Mouse (Mus musculus) embryo, embryonic 10 days (tissue): Measurements from ENCODE around the gene Ctnnbl1.
A peak's percentile ranks its signal among the peaks of the same experiment; 100 is the strongest.

Experiments used
- DNase-seq: peaks from one replicate; pipeline ENCODE4 v3.0.0-alpha.2; 2015; ENCODE audit warnings: low spot score

The Ctnnbl1 gene

DNA sequence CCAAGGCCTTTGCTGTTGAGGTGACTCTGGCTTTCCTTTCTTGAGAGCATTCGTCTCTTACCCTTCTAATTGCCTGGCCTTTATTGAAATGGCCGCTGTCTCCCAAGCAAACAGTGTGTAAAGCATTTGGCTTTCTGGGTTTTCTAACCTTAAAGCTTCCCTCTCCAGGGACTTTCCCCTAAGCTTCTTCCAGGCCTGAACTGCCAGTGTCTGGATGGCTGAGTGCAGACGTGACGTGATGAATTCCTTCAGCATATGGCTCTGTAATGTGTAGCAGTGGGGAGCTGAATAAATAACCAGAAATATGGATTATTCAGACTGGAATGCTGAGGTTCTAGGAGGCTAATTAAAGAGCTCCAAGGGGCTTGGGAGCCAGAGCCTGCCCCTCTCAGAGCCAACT is 84.1 kb downstream of the Ctnnbl1 start:
- no peak for DNase-seq

DNA sequence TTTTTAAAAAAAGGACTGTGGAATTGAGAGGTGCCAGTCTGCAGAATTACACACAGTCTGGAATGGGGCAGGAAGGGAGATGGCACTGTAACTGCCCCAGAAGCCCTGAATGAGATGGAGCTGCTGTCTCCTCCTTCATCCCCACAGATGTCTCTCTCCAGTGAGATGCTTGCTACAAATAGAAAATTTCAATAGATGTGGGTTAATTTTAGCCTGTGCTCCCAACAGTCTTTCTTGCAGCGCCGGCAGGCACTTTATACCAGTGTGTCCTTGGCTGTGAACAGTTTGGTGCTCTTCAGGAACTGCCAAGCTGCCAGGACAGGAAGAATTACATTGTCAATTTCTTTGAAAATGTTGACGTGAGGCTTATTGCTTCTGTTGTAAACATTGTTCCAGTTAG is 86.3 kb downstream of the Ctnnbl1 start:
- no peak for DNase-seq

DNA sequence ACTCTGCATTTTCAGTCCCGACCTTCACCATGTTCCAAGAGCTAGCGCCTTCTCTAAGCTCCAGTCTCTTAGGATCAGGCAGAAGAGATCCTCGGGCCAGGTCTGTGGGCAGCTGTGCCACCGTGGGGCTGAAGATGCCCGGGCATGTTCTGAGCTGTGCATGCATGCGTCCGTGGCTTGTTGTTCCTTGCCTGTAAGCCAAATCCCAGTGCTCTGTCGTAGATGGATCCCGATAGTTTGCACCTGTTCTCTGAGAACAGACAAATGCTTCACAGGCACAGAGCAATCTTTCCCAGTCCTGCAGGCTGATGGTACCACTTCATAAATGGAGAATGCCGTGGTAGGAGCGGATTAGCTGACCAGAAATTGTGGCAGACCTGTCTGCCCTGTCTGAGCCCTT is 87.0 kb downstream of the Ctnnbl1 start:
- no peak for DNase-seq

DNA sequence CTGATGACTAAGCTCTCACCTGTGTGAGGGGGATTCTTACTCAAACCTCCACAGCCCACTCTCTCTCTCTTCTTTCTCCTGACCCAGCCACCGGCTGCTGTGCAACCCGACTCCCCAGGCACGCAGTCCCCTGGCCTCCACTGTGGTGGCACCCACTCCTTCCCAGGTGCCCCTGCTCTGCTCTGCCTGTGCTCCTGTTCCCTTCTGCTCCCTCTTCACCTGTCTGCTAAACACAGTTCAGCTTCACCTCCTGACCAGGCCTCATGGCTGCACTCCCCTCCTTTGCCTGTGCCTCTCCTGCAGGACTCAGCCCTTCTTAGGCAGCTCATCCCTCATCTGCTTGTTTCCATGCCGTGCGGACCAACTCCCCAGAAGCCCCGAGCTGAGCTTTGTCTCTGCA is 92.9 kb downstream of the Ctnnbl1 start:
- DNase-seq, result no peak

DNA sequence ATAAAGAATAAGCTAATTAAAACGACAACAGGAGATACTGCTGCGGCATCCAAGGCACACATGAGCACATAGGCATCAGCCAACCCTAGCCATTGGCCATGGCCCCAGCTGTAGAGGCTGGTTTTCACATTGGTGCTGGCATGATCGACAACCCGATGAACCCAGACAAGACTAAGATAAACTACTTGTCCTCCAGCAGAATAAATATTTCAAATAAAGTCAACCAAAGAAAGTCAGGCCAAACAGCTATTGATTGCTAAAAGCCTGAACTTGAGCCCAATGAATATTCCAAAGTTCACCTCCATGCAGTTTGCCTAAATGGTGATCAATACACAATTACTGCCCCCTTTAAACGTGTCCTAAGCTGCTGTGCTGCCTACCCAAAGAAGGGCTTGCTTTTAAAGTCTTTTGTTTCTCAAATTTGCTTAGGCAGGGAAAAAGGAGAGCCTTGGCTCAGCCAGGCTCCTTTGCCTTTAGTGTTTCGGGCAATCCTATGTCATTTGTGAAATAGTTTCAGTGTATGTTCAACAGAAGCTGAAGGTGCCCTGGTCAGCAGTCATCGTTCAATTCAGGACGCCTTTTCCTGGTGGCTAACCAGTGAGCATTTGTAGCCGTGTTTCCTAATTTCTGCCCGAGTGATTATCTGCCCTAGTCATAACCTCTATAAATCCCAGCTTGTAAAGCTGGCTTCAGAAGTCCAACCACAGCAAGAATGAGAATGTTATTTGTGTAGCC is 93.6 kb downstream of the Ctnnbl1 start:
- DNase-seq, result no peak

DNA sequence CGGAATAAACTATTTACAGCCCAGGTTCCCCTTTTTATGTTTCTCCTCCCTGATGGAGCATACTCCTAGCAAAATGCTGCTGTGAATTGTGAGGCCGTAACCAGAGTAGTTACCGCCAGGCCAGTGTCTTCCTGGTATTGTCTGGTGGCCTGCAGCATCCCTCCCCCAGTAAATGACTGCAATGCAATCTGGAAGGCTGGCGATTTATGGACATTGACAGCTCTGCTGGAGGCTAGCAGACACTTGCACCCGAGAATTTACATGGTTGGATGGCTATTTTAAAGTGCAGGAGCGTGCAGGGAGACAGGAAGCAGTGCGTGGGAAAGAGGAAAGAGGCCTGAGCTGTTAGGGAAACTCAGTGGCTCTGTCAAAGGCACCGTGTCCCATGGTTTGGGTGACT is 99.8 kb downstream of the Ctnnbl1 start:
- DNase-seq, result peak; percentile 26

DNA sequence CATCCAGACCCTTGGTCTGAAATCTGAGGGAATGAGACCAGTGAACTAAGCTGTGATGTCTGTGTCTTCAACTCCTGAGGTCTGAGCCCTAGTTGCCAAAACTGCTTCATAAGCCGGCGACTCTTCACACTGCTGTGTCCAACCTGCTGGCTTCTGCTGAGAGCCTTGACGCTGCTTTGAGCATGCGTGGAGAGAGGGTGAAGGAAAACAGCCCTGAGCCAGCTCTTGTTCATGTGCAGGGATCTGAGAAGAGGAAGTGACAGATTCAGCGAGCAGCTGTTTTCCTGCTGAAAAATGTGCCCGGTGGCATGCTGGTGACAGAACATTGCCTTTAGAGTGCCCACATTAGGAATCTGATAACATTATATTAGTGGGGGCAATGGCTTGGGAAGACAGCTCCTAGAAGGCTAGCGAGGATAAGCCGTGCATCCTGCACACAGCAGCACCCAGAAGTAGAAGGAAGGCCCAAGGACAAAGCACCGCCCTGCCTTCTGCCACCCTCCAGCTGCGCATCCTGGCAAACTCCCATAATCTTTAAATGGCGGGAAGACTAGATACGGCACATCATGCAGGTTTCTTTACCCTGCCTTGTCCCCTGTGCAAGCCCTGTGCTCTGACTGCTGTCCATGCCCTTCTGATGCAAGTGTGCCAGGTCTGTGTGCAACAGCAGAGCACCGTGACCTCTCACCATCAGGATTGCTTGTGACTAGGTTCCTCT is 101.2 kb downstream of the Ctnnbl1 start:
- no peak for DNase-seq

DNA sequence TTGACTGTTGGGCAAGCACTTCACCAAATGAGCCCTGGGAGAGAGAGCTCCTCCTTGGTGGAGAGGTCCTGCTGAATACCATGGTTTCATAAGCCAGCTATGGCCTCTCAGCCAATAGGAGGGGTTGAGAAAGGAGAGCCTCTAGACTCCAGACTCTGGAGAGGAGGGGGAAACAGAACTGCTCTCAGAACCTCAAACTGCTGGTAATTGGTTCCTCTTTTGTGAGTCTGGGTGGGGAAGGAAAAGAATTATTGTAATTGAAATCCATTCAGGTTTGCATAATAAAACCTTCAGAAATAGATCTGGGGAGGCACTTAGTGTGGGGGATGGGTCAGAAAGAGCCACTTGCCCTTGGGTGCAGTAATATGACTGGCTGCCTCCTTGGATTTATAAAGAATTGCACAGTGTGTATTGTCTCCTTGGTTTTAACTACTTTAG is 103.5 kb downstream of the Ctnnbl1 start:
- DNase-seq, result no peak

DNA sequence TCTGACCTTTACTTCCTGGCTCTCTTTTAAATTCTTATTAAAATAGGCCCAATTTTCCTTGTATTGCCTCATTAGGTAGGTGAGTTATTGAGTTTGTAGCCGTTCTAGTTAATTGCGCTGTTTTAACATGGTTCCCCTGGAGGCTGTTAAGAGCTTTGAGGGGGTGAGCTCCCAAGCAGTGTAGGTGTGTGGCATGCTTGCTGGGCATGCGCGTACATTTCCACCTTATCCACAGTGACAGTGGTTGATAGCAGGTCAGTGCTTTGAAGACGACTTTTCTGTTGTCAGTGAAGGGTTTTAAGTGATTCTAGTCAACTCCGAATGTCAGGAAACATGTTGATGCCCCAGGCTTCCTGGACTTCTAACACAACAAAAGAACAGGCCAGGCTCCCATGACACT is 103.9 kb downstream of the Ctnnbl1 start:
- no peak for DNase-seq

DNA sequence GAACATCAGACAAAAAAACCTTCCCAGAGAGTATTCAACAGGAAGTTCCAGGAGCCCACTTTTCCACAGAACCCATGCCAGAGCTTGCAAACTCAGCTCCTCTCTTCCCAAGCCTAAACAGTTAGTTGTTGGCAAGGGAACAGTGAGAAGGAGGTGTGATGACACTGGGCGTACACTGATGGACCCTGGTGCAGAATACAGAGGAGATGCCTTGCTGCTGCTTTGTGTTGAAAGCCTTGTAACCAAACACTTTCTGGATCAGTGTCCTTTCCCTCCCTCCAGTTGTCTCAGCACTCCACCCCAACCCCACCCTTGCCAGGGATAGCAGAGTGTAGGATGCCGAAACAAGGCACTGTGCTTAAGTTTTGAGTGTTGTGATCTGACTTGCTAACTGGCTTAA is 107.5 kb downstream of the Ctnnbl1 start:
- DNase-seq, result no peak

DNA sequence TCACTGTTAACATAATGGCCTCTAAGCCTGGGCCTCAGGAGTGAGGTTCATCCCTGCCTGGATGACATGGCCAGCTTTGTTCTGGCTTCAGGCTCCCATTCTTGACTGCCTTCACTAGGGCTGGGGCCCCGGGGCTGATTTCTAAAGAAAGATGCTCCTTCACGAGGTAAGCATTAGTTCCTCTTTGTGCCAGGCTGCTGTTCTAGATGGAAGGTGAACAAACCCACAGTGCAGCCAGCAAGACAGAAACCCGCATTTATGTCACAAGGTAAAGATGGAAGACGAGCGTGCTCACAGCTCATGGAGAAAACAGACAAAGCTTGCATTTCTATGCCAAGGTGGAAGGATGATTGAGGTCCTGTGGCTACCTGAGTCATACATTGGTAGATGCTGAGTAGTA is 108.6 kb downstream of the Ctnnbl1 start:
- no peak for DNase-seq

DNA sequence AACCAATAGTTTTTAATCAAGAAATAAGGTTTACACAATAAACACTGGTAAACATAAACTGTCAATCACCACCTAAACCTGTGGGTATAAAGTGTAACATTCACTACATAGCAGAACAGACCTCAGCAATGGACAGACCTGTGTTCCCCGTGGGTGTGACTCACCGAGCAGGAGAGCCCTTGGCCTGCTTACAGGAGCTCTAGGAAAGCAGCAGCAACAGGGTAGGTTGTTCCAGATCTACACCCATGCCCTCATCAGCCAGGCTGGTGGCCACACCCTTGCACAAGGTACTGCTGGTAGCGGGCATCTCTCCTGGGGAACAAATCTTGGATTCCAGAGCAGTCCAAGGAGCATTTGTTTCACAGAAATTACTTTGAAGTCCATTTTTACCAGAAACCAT is 115.9 kb downstream of the Ctnnbl1 start:
- DNase-seq, result no peak

DNA sequence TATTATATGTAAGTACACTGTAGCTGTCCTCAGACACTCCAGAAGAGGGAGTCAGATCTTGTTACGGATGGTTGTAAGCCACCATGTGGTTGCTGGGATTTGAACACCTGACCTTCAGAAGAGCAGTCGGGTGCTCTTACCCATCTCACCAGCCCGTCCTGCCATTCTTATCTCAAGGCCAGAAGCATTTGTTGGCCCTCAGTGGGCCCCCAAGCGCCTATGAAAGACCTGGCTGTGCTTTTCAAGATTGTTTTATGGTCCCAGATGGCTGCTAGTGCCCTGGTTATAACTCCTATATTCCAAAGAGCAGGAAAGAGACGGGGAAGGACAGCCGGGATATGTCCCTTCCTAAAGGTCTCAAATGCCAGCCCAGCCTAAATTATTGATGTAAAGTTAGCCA is 118.6 kb downstream of the Ctnnbl1 start:
- DNase-seq, result no peak

DNA sequence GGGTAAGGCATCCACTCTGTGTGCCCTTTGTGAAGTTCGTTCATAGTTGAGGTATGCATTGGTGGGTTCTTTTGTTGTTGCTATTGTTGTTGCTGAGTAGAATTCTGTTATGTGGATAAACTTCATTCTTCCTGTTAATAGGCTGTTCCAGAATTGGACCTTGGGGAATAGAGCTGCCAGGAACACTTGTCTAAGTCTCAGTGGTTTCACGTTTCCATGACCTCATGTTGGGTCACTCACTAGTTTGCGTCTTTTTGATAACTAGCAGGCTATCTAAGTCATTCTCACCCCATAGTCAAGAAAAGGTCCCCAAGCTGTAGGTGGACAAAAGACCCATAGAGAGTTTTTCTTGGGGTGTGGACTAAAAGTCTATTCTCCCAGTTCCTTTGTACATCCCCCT is 120.3 kb downstream of the Ctnnbl1 start:
- no peak for DNase-seq

DNA sequence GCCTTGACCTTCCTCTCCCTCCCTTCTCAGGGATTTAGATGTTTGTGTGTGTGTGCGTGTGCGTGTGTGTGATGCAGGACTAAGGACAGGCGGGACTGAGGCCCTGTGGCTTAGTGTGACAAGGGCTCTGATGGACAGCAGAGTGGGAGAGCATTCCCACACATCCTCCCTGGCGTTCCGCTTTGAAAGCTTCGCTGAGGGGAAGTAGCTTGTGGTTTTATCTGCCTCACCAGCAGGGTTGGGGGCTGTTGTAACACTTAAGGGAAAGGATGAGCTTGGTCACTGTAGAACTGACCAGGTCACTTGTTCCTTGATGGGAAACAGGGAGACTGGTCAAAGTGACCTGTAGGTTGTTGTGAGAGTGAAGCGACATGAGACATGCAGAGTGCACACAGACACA is 121.1 kb downstream of the Ctnnbl1 start:
- DNase-seq, result no peak

DNA sequence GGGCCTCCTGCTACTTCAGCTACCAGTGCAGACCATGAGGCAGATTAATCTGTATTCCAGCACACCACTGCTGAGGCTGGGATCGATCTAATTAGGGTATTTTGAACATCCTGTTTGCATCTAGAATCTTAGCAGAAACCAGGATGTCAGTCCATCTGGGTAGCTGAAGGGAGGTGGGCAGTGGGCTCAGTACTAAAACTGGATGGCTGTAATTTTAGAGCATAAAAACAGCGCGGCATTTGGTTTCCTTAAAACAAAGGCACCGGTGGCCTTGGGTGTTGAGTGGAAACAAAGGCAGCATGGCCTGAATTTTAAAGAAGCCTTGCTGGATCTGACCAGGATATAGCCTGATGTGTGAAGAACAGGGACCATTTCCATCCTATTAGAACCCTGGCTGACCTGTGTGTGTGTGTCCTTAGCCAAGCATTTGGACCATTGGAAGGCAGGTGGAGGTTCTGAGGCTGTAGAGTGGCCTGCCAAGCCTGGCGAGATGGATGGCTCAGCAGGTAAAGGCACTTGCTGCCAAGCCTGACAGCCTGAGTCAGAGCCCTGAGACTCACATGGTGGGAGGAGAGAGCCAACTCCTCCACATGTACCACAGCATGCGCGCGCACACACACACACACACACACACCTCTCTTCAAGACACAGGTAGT is 122.0 kb downstream of the Ctnnbl1 start:
- DNase-seq, result no peak

DNA sequence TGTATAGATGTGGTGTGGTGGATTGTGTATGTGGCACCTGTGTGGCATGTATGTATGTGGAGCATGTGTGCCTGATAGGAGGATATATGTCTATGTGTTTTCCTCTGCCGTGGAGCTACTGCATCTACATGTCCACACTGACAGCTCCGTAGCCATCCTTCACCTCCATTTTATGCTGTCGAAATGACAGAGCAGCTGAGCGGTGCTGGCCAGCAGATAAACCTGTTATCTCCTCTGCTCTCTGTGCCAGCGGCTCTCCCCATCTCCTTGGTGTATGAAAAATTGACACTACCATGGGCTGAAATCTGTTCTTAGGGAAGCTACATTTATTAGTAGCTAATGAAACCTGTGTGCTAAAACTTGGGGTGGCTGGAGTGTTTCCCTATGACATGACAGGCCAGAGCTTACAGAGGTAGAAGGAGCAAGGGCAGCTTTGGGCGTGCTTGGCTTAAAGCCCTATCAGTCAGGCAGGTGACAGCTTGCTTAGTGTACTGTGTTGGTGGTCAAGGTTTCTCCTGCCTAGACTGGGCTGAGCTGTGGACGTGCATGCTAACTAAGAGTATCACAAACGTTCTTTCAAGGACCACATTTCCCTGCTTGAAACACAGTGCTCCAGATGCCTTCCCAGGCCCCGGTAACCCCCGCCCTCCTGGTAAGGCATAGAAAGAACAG is 124.2 kb downstream of the Ctnnbl1 start:
- no peak for DNase-seq

DNA sequence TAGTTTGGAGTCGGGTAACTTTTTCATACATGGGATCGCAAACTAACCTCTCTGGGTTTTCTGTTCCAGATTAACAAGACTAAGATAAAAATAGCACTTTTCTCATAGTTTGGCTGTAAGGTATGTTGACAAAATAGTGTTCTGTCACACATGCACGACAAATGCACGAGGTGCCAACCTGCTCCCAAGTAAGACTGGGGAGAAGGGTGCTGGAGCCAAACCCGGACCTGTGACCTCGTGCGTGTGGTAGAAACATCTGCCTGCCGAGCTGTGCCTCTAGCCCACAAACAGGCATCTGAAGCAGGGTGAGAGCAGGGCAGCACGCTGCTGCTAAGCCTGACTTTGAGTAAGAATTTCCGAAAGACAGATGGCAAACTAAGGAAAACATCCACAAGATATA is 125.1 kb downstream of the Ctnnbl1 start:
- DNase-seq, result no peak

DNA sequence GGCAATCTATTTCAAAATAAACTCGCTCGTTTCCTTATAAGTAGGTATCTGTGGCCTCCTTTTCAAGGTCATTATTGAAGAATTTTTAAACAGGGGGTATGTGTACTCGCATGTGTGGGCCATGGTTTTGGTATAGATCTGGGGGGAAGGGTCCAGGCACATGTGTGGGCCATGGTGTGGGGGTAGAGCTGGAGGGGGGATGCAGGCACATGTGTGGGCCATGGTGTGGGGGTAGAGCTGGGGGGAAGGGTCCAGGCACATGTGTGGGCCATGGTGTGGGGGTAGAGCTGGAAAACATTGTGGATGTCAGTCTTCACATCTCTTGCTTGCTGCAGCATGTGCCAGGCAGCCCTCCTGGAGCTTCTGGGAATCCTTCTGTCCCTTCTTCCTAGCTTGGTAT is 129.9 kb downstream of the Ctnnbl1 start:
- no peak for DNase-seq

DNA sequence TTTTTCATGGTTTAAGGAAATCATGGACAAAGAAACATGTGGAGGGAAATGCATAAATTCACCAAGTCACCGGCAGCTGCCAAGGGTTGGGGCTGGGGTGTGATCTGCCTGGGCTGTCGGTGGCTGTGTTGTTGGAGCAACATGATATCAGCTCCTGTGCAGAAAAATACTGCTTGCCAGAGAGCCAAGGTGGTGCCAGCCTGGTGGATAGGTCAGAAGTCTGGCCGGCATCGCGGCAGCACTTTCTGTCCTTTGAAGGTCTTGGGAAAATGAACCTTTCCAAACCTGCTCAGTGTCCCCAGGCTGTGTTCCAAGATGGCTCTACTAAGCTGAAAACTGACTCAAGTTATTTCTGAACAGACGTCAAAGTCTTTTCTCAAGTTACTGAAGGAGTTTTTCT is 133.0 kb downstream of the Ctnnbl1 start:
- no peak for DNase-seq

DNA sequence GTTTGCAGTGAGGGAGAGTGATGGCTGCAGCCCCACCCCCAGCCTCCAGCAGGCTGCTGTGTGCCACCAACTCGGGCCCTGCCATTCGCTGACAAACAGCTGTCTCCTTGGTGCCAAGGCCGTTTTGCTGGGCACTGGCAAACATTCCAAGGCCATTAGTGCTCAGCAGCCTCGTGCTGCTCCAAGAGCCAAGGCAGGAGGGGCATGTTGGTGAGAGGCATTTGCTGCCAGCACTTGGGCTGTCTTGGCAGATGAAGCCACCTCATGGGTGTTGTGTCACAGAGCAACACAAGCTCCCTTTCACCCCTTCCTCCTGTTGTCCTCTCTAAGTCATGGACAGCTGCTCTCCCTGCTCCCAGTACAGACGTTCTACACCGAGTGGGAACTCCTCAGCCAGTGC is 136.0 kb downstream of the Ctnnbl1 start:
- DNase-seq, result no peak

DNA sequence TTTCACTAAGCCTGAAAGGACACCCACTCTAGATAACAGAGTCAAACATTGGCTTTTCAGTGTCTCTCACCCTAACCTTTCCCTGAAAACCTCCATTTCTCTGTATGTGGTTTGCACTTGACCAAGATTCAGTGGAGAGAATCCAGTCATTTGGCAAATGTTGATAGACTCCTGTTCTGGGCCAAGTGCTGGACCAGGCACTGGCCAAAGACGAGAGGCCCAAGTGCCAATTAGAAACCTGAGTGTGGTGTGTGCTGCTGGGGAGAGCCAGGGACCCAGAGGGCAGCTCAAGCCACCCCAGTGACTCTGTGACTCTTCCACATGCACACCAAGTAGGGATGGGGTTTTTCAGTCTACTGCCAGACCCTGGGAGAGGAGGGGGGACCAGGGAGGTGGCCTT is 136.5 kb downstream of the Ctnnbl1 start:
- DNase-seq, result no peak

DNA sequence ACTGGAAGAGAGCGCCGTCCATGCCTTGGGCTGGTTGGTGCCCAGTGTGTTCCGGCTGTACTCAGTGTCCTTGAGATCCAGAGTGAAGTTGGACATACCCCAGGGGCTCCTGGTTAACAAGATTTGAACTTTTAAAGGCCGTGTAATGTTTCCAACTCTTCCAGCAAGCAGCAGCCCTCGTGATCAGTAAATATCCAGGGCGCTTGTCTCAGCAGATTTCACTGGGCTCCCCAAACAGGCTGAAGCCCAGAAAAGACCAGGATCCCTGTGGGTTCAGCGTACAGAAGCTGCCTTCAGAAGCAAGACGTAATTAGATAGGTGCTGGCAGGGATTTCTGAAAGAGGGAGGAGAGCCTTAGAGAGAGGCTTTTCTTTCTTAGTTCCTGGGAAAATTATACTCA is 137.9 kb downstream of the Ctnnbl1 start:
- no peak for DNase-seq
